Mouse (Mus musculus) kidney, adult 2 months (tissue): ENCODE results near the gene Gm11077. TPM values are rescaled to one million over a fixed set of nuclear protein-coding genes. Genes with fewer than 3 reads are reported as not detected.

Source experiments
- DNase-seq: peaks from one replicate; pipeline ENCODE4 v3.0.0; 2021
- H3K27ac ChIP-seq: fragments of 200-500 bp; 2 replicates; pipeline ENCODE4 v1.5.1; 2012; ENCODE audit warnings: low read depth, low read length, control low read depth, inconsistent platforms; ENCODE audit not compliant: insufficient read depth
- H3K27me3 ChIP-seq: fragments of 200-500 bp; replicated peaks from 2 replicates; pipeline ENCODE4 v1.6.1; 2012; ENCODE audit warnings: mild to moderate bottlenecking, moderate library complexity, low read length, inconsistent platforms; ENCODE audit not compliant: control insufficient read depth, insufficient read depth
- H3K36me3 ChIP-seq: fragments of 200-500 bp; 2 replicates; pipeline ENCODE4 v1.6.1; 2012; ENCODE audit warnings: mild to moderate bottlenecking, moderate library complexity, low read length, inconsistent platforms; ENCODE audit not compliant: control insufficient read depth, insufficient read depth
- H3K4me1 ChIP-seq: fragments of 200-500 bp; 2 replicates; pipeline ENCODE4 v1.6.1; 2011; ENCODE audit warnings: low read length; ENCODE audit not compliant: control insufficient read depth, insufficient read depth
- H3K4me3 ChIP-seq: fragments of 200-500 bp; 2 replicates; pipeline ENCODE4 v1.5.1; 2011; ENCODE audit warnings: mild to moderate bottlenecking, low read depth, low read length, control low read depth; ENCODE audit not compliant: insufficient read depth
- CTCF ChIP-seq: fragments of 200-500 bp; conservative IDR thresholded peaks from 2 replicates; pipeline ENCODE4 v1.5.1; 2011; ENCODE audit warnings: low read depth, mild to moderate bottlenecking, control low read depth, low read length, moderate library complexity, mixed read lengths; ENCODE audit not compliant: insufficient read depth, insufficient read length
- POLR2A ChIP-seq: fragments of 200-500 bp; IDR thresholded peaks from one replicate; pipeline ENCODE4 v1.6.1; 2011; ENCODE audit warnings: low read depth, low read length, control low read depth
- WGBS: fragments of 180-500 bp; shearing (Covaris S2); methylation state at CpG from one replicate; pipeline ENCODE4 v1.1.7; 2018; 5-methylcytosine and 5-hydroxymethylcytosine counted together
- polyA plus RNA-seq: library from polyadenylated mRNA; depleted of rRNA; stranded (reverse); fragments of >200 nt; gene quantifications from 2 replicates; pipeline ENCODE4 v1.2.3, GENCODE M21; 2012; rRNA removed

The Gm11077 gene
- polyA plus RNA-seq = not detected in 2 replicates

GRCm38 (mm10) chr6:140729272-140729671, at the start of gene Gm11077:
TSS of gene Gm11077 (plus strand) at chr6:140729284.
- H3K4me3 ChIP-seq = no peak within 1 kb of the TSS
- DNase-seq = no peak
- H3K4me1 ChIP-seq = no peaks in the 10 kb centered on the region
- TF ChIP-seq CTCF (no peak; the same call in 1 of the 2 replicates), POLR2A (no peak)
- no peaks in the 10 kb centered on the region for H3K27me3 ChIP-seq
- H3K27ac ChIP-seq = no peak within 1 kb of the TSS
- 88% methylated on average over 5 of the region's 5 CpGs for WGBS
- no peaks in the 10 kb centered on the region for H3K36me3 ChIP-seq

GRCm38 (mm10) chr6:140680713-140681112, 48.4 kb upstream of the Gm11077 start:
- Histone ChIP-seq H3K27me3 (no peaks in the 10 kb centered on the region), H3K27ac (no peak overlapping the region), H3K36me3 (no peaks in the 10 kb centered on the region), H3K4me3 (no peak overlapping the region), H3K4me1 (0 out of 2 replicates have a peak, but pooled peaks cover 4% of the 10 kb centered on the region)
- no peak for TF ChIP-seq CTCF
- no peak for TF ChIP-seq POLR2A
- 89% methylated on average over 7 of the region's 7 CpGs for WGBS
- no peak for DNase-seq

GRCm38 (mm10) chr6:140682829-140683228, 46.3 kb upstream of the Gm11077 start:
- TF ChIP-seq CTCF (no peak), POLR2A (no peak)
- no peak for DNase-seq
- Histone ChIP-seq H3K4me1 (no peaks in the 10 kb centered on the region), H3K4me3 (no peak overlapping the region), H3K27ac (no peak overlapping the region), H3K27me3 (no peaks in the 10 kb centered on the region), H3K36me3 (no peaks in the 10 kb centered on the region)
- WGBS = 62% methylated on average over 13 of the region's 13 CpGs

DNA sequence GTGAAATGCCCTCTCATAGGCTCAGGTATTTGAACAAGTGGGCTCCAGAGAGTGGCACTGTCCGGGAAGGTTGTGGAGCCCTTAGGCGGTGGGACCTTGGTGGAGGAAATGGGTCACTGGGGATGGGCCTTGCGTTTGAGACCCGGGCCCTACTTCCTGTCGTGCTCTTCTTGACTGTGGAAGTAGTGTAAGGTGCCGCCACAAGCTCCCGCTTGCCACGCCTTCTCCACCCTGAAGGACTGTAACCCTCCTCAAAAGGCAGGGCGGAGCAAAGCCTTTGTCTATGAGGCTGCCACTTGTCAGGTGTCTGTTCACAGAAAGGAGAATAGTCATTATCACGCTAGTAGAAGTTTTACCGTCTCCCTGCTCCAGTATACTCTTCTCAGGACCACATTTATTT, 44.7 kb upstream of the Gm11077 start:
- 95% methylated on average over 11 of the region's 11 CpGs for WGBS
- Histone ChIP-seq H3K27me3 (no peaks in the 10 kb centered on the region), H3K27ac (no peak overlapping the region), H3K36me3 (no peaks in the 10 kb centered on the region), H3K4me1 (no peaks in the 10 kb centered on the region), H3K4me3 (no peak overlapping the region)
- DNase-seq = no peak
- no peak for TF ChIP-seq CTCF
- TF ChIP-seq POLR2A = no peak

- Histone ChIP-seq H3K27ac (no peak overlapping the region), H3K4me1 (no peaks in the 10 kb centered on the region), H3K36me3 (no peaks in the 10 kb centered on the region), H3K4me3 (no peak overlapping the region), H3K27me3 (no peaks in the 10 kb centered on the region)
- no peak for DNase-seq
- no peak for TF ChIP-seq POLR2A
- TF ChIP-seq CTCF = no peak
- whole genome bisulfite sequencing = 85% methylated on average over 16 of the region's 16 CpGs
These were observed 39.3 kb upstream of the Gm11077 start for GRCm38 (mm10) chr6:140689617-140690404.

DNA sequence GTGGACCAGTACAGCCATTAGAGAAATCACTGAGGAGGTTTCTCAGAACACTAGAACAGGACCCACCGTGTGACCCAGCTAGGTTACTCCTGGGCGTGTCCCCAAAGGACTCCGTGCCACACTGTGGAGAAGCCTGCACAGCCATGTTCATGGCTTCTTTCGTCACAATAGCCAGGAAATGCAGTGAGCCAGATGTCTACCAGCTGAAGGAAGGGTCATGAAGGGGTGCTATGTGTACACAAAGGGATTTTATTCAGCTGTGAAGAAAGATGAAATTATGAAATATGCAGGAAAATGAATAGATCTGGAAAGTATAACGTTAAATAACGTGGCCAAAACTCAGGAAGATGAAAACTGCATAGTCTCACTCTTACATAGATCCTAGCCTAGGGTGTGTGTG, 36.9 kb upstream of the Gm11077 start:
- no peak overlapping the region for H3K4me3 ChIP-seq
- no peaks in the 10 kb centered on the region for H3K36me3 ChIP-seq
- TF ChIP-seq POLR2A (no peak), CTCF (no peak)
- WGBS = 78% methylated on average over 6 of the region's 6 CpGs
- no peak for DNase-seq
- H3K27me3 ChIP-seq = no peaks in the 10 kb centered on the region
- no peak overlapping the region for H3K27ac ChIP-seq
- no peaks in the 10 kb centered on the region for H3K4me1 ChIP-seq

DNA sequence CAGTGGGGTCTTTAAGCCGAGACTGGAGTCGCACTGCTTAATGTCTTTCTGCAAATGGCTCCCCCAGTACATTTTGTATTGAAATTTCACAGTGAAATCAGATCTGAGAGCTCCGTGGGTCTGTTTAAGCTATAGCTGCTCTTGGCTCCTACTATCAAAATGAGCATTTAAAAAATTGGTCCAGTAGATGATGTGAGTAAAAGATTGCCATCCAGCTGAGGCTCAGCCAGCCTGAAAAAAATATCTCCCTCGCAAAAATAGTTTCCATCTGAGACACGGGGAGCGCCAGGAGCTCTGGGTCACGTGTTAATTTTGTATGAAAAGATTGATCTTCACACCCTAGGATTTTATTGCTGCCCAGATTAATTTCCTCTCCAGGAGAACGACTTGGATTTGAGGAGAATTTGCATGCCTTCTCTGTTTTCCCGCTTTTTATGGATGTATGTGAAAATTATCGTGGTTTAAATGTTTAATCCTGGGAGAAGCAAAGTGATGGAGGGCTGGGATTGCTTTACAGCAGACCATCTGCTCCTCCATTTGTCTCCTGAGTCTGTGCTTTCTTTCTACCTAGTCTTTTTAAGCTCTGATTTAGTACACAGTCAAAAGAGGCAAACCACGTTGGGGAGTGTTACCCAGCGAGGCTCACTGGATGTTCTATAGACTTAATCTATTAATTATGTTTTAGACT, 32.7 kb upstream of the Gm11077 start:
- H3K27me3 ChIP-seq = no peaks in the 10 kb centered on the region
- no peak overlapping the region for H3K4me3 ChIP-seq
- WGBS = 45% methylated on average over 12 of the region's 12 CpGs
- DNase-seq = no peak
- TF ChIP-seq CTCF (no peak), POLR2A (no peak)
- no peaks in the 10 kb centered on the region for H3K36me3 ChIP-seq
- no peak overlapping the region for H3K27ac ChIP-seq
- H3K4me1 ChIP-seq = no peaks in the 10 kb centered on the region
